Mouse (Mus musculus) activated CD4-positive, CD25-positive, alpha-beta regulatory T cell, adult 4 months (primary cell): ENCODE measurements around the gene Zmat3. TPM values are rescaled to one million over a fixed set of nuclear protein-coding genes. Genes with fewer than 3 reads are reported as not detected.

ENCODE experiments used
- polyA plus RNA-seq, 2 experiments: library from polyadenylated mRNA; unstranded; fragments of 100-300 nt; shearing (Covaris generic); gene quantifications; one replicate each; pipeline ENCODE4 v1.2.1; 2017

Zmat3 gene
- polyA plus RNA-seq, 2 experiments from 2014 or later, result 5.6 to 7.7 TPM

Other genes starting within 250 kb of the Zmat3 start
- gene Pik3ca, start 31.7 kb upstream of the Zmat3 start, polyA plus RNA-seq, result 10 to 100 TPM; 16.0 to 19.0 TPM
- gene Kcnmb3, start 126.2 kb upstream of the Zmat3 start, polyA plus RNA-seq, result under 1 TPM; 0.46 to 0.52 TPM
- 10 to 100 TPM; 24.1 to 26.4 TPM for gene Zfp639, start 144.2 kb upstream of the Zmat3 start, polyA plus RNA-seq
- gene Mfn1, start 163.5 kb upstream of the Zmat3 start, polyA plus RNA-seq, result 1 to 10 TPM; 6.1 to 9.9 TPM